In the genomic region with DNA sequence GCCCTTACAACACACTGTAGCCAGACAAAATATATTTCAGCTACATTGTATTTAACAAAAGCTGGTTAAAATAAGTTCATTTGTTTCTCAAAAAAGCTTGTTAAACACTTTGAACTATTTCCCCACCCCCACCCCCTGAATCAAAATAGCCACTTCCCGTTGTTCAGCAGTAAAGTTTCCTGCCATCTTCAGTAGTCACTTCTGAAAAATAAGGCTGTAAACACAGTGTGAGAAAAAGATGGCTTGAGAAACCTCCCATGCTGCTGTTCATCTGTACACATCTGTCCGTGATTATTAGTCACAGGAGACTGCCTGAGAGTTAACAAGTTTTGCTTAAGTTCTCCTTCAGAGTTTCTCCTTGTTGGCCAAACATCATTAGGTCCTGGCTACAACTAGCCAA, we compare ENCODE assay signal across 20 mouse cellular contexts. TPM values are rescaled to one million over a fixed set of nuclear protein-coding genes. Genes with fewer than 3 reads are reported as not detected.
DNase-seq lines count a peak whose midpoint lies in the region; ATAC-seq and TF ChIP-seq lines count a peak whose summit lies in the region.
"Had no signal": no experiment of that assay in that cellular context is flagged by ENCODE, and none has a peak within 500 bp of the region (broad histone marks: within the 10 kb centered on the region; RNA-seq: fewer than 3 reads in every experiment).

No protein-coding gene starts in this region.

- no peak for TF ChIP-seq CTCF in hindbrain, postnatal 0 days (IDR thresholded peaks at IDR 0.05; ENCODE audit: low read depth)

- ATAC-seq in CD4-positive, CD25-positive, alpha-beta regulatory T cell, adult 4 months = peak; percentile 92
- no peak for ATAC-seq in embryonic facial prominence, embryonic 14.5 days (ENCODE audit: low read depth)
- ATAC-seq in limb, embryonic 15.5 days (ENCODE audit: insufficient number of reproducible peaks, low FRiP score, low TSS enrichment, low read depth) = no peak
- no peak for ATAC-seq in hindbrain, postnatal 0 days
- ATAC-seq: intestine, postnatal 0 days had no signal

- no peaks in the 10 kb centered on the region for H3K9me3 ChIP-seq in embryonic facial prominence, embryonic 14.5 days (ENCODE audit: control insufficient read depth, low read length)
- no peaks in the 10 kb centered on the region for H3K9me3 ChIP-seq in limb, embryonic 15.5 days
- no peaks in the 10 kb centered on the region for H3K9me3 ChIP-seq in hindbrain, postnatal 0 days (ENCODE audit: low read length)
- H3K9me3 ChIP-seq: forebrain, embryonic 12.5 days; heart, embryonic 15.5 days; hindbrain, embryonic 15.5 days; midbrain, embryonic 10.5 days had no signal

- H3K27me3 ChIP-seq in embryonic facial prominence, embryonic 14.5 days (replicated peaks; ENCODE audit: control insufficient read depth, insufficient read depth, low read length) = no peaks in the 10 kb centered on the region
- H3K27me3 ChIP-seq in limb, embryonic 15.5 days = no peaks in the 10 kb centered on the region
- H3K27me3 ChIP-seq in hindbrain, postnatal 0 days (ENCODE audit: insufficient read depth, low read length) = no peaks in the 10 kb centered on the region
- H3K27me3 ChIP-seq: forebrain, embryonic 12.5 days; heart, embryonic 15.5 days; hindbrain, embryonic 15.5 days had no signal

- H3K4me3 ChIP-seq in embryonic facial prominence, embryonic 14.5 days (ENCODE audit: low read depth, low read length) = no peak overlapping the region
- no peak overlapping the region for H3K4me3 ChIP-seq in limb, embryonic 15.5 days
- H3K4me3 ChIP-seq in hindbrain, postnatal 0 days (ENCODE audit: low read length) = no peak overlapping the region
- H3K4me3 ChIP-seq: forebrain, embryonic 12.5 days; heart, embryonic 15.5 days; hindbrain, embryonic 15.5 days; midbrain, embryonic 10.5 days had no signal

- H3K36me3 ChIP-seq in embryonic facial prominence, embryonic 14.5 days (ENCODE audit: control insufficient read depth, insufficient read depth, low read length) = no peaks in the 10 kb centered on the region
- H3K36me3 ChIP-seq in limb, embryonic 15.5 days = no peaks in the 10 kb centered on the region
- no peaks in the 10 kb centered on the region for H3K36me3 ChIP-seq in hindbrain, postnatal 0 days (ENCODE audit: insufficient read depth, low read length)
- H3K36me3 ChIP-seq: forebrain, embryonic 12.5 days; heart, embryonic 15.5 days; hindbrain, embryonic 15.5 days; midbrain, embryonic 10.5 days had no signal

- 0 out of 2 replicates have a peak overlapping the region, but pooled peaks have one; percentile 2 for H3K27ac ChIP-seq in embryonic facial prominence, embryonic 14.5 days (replicated peaks; ENCODE audit: low read depth, low read length)
- 0 out of 2 replicates have a peak overlapping the region, but pooled peaks have one; percentile 24 for H3K27ac ChIP-seq in limb, embryonic 15.5 days
- no peak overlapping the region for H3K27ac ChIP-seq in hindbrain, postnatal 0 days
- H3K27ac ChIP-seq: forebrain, embryonic 12.5 days; heart, embryonic 15.5 days; hindbrain, embryonic 15.5 days; midbrain, embryonic 10.5 days had no signal

- WGBS in embryonic facial prominence, embryonic 14.5 days = 39% methylated on average over 2 of the region's 2 CpGs
- WGBS in limb, embryonic 15.5 days = 21% methylated on average over 2 of the region's 2 CpGs
- WGBS in hindbrain, postnatal 0 days = 73% methylated on average over 2 of the region's 2 CpGs

- peak; percentile 58 for DNase-seq in CD4-positive helper T cell, adult 2 months (ENCODE audit: low read depth, low spot score)
- DNase-seq in embryonic facial prominence, embryonic 14.5 days (ENCODE audit: low spot score) = no peak
- no peak for DNase-seq in hindbrain, postnatal 0 days (ENCODE audit: low spot score)
- no peak for DNase-seq in layer of hippocampus, adult 18-20 months (ENCODE audit: low spot score in 2 of 2)
- no peak for DNase-seq in Muller cell, postnatal 12 days (ENCODE audit: inconsistent ontology term)
- DNase-seq: cerebellum, adult 8-10 months; gastrocnemius, postnatal 25 days; kidney, postnatal 36 days; left cerebral cortex, postnatal 4 days; lung, adult 18-20 months; lung, postnatal 10 days; thymus, postnatal 14 days had no signal

- H3K9ac ChIP-seq in embryonic facial prominence, embryonic 14.5 days (ENCODE audit: low read depth, low read length) = no peak overlapping the region
- H3K9ac ChIP-seq in limb, embryonic 15.5 days = no peak overlapping the region
- no peak overlapping the region for H3K9ac ChIP-seq in hindbrain, postnatal 0 days (replicated peaks; ENCODE audit: low read length)
- H3K9ac ChIP-seq: forebrain, embryonic 12.5 days; heart, embryonic 15.5 days; hindbrain, embryonic 15.5 days had no signal

- H3K4me2 ChIP-seq in embryonic facial prominence, embryonic 14.5 days (ENCODE audit: low read depth, low read length) = no peak overlapping the region
- H3K4me2 ChIP-seq in limb, embryonic 15.5 days = no peak overlapping the region
- H3K4me2 ChIP-seq in hindbrain, postnatal 0 days (ENCODE audit: low read depth, low read length) = no peak overlapping the region
- H3K4me2 ChIP-seq: forebrain, embryonic 12.5 days; heart, embryonic 15.5 days; hindbrain, embryonic 15.5 days had no signal

- H3K4me1 ChIP-seq in embryonic facial prominence, embryonic 14.5 days (ENCODE audit: control insufficient read depth, insufficient read depth, low read length) = peaks cover 7% of the 10 kb centered on the region; the same call in 1 of the 2 replicates
- H3K4me1 ChIP-seq in limb, embryonic 15.5 days = no peaks in the 10 kb centered on the region
- H3K4me1 ChIP-seq in hindbrain, postnatal 0 days (ENCODE audit: insufficient read depth, low read length) = no peaks in the 10 kb centered on the region
- H3K4me1 ChIP-seq: forebrain, embryonic 12.5 days; heart, embryonic 15.5 days; hindbrain, embryonic 15.5 days had no signal

RNA-seq across cellular contexts. Expression of gene Postn, which starts 39.0 kb away (rescaled TPM):
- not detected for polyA plus RNA-seq in CD4-positive, CD25-positive, alpha-beta regulatory T cell, adult 4 months (2017; shearing (Covaris generic))
- 841 and 870 TPM in 2 replicates for polyA plus RNA-seq in embryonic facial prominence, embryonic 14.5 days (2014; fragmentation: Nextera tagmentation; extraction: Ambion mirVana)
- polyA plus RNA-seq in limb, embryonic 15.5 days (2015; fragmentation: Nextera tagmentation; extraction: Ambion mirVana) = 726 and 840 TPM in 2 replicates
- 14.4 and 20.3 TPM in 2 replicates for total RNA-seq in hindbrain, postnatal 0 days (2014; rRNA removed)
- 13.6 and 15.3 TPM in 2 replicates for polyA plus RNA-seq in hindbrain, postnatal 0 days (2015; fragmentation: Nextera tagmentation; extraction: Ambion mirVana)
- 1 to 10 TPM in 1 of 2 experiments, under 1 TPM in 1; 0.87 to 1.4 TPM for total RNA-seq in layer of hippocampus, adult 18-20 months (2021)
- total RNA-seq: common myeloid progenitor, adult 5-6 weeks had no signal

Comparison
In these comparisons a context has a peak if more than half of its experiments do, and no peak if none do; other contexts are left out.
1. RNA of gene Postn, which starts 39.0 kb away (polyA plus RNA-seq): 841 to 870 TPM in embryonic facial prominence, embryonic 14.5 days and 726 to 840 TPM in limb, embryonic 15.5 days; 13.6 to 15.3 TPM in hindbrain, postnatal 0 days and not detected in CD4-positive, CD25-positive, alpha-beta regulatory T cell, adult 4 months; every median in the first group is over 10 times any median in the second.